Mouse (Mus musculus) A20 (cell line): Measurements from ENCODE around the gene Slc4a4.

Experiments used
- DNase-seq: peaks from one replicate; pipeline ENCODE4 v3.0.0-alpha.2; 2011; ENCODE audit warnings: low read depth, low spot score

Slc4a4 gene

DNA sequence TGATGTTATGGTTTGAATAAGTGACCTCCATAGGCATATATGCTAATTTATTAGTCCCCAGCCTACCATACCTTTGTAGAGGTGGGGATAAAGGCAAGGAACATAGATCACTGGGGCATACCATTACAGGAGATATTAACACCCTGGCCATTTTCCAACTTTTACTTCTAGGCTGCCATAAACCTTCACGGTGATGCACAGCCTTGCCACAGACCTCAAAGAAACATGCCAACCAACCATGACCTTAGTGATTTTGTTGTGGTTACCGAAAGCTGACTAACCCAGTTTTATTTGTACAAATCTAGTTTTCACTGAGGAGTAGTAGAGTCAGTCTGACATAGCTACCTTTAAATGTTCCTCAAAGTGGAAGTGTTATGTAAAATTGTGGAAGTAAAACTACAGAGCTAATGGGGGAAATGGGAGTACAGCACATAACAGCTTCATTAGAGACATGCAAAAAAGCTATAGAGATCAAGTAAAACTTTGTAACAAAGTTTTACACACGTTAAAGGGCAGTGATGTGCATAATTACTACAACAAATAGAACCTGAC is 393.8 kb downstream of the Slc4a4 start:
- DNase-seq, result no peak
